Mouse (Mus musculus): ENCODE data around the gene Gimap7. TPM values are rescaled to one million over a fixed set of nuclear protein-coding genes. Genes with fewer than 3 reads are reported as not detected.
A peak's percentile ranks its signal among the peaks of the same experiment; 100 is the strongest.

The Gimap7 gene
- polyA plus RNA-seq, 1 experiment, result 6.3 TPM

- TF ChIP-seq CTCF (IDR thresholded peaks at IDR 0.05; ENCODE audit: borderline replicate concordance, control insufficient read depth, extremely low read depth, insufficient read depth, low read length, poor library complexity) (no peak), POLR2A (IDR thresholded peaks at IDR 0.05; ENCODE audit: control insufficient read depth, extremely low read depth, insufficient read depth, low read length, poor library complexity) (no peak)
- Histone ChIP-seq H3K36me3 (ENCODE audit: control insufficient read depth, insufficient read depth, low read length) (peaks cover 14% of the 10 kb centered on the region), H3K4me3 (ENCODE audit: control insufficient read depth, insufficient read depth, low read length) (no peak overlapping the region), H3K27ac (ENCODE audit: control insufficient read depth, insufficient read depth, low read length) (peak overlapping the region; percentile 99; the same call in 1 of the 2 replicates), H3K27me3 (ENCODE audit: control insufficient read depth, insufficient read depth, low read length) (no peaks in the 10 kb centered on the region), H3K4me1 (replicated peaks; ENCODE audit: control insufficient read depth, insufficient read depth, low read length) (peaks cover 42% of the 10 kb centered on the region)
- 90% methylated on average over 52 of the region's 52 CpGs for WGBS
- no peak for DNase-seq
Observed at GRCm38 (mm10) chr6:48742422-48743351, 24.3 kb downstream of the Gimap7 start.

GRCm38 (mm10) chr6:48745490-48745889 lies 27.1 kb downstream of the Gimap7 start:
- Histone ChIP-seq H3K27me3 (ENCODE audit: control insufficient read depth, insufficient read depth, low read length) (no peaks in the 10 kb centered on the region), H3K4me1 (replicated peaks; ENCODE audit: control insufficient read depth, insufficient read depth, low read length) (peaks cover 43% of the 10 kb centered on the region), H3K27ac (ENCODE audit: control insufficient read depth, insufficient read depth, low read length) (peak overlapping the region; percentile 87), H3K4me3 (ENCODE audit: control insufficient read depth, insufficient read depth, low read length) (peak overlapping the region; percentile 46), H3K36me3 (ENCODE audit: control insufficient read depth, insufficient read depth, low read length) (peaks cover 14% of the 10 kb centered on the region)
- 22% methylated on average over 2 of the region's 2 CpGs for WGBS
- no peak for TF ChIP-seq POLR2A (IDR thresholded peaks at IDR 0.05; ENCODE audit: control insufficient read depth, extremely low read depth, insufficient read depth, low read length, poor library complexity)
- no peak for DNase-seq

GRCm38 (mm10) chr6:48745959-48746889 lies 27.8 kb downstream of the Gimap7 start, which contains the start of gene Gimap5:
TSS of gene Gimap5 (plus strand) at chr6:48746197.
- H3K36me3 ChIP-seq (ENCODE audit: control insufficient read depth, insufficient read depth, low read length), result peaks cover 14% of the 10 kb centered on the region
- TF ChIP-seq POLR2A (IDR thresholded peaks at IDR 0.05; ENCODE audit: control insufficient read depth, extremely low read depth, insufficient read depth, low read length, poor library complexity) (no peak), CTCF (IDR thresholded peaks at IDR 0.05; ENCODE audit: borderline replicate concordance, control insufficient read depth, extremely low read depth, insufficient read depth, low read length, poor library complexity) (no peak)
- no peaks in the 10 kb centered on the region for H3K27me3 ChIP-seq (ENCODE audit: control insufficient read depth, insufficient read depth, low read length)
- H3K4me1 ChIP-seq (replicated peaks; ENCODE audit: control insufficient read depth, insufficient read depth, low read length), result peaks cover 43% of the 10 kb centered on the region
- H3K27ac ChIP-seq (ENCODE audit: control insufficient read depth, insufficient read depth, low read length), result peak within 1 kb of the TSS; percentile 87
- DNase-seq, result peak; percentile 68
- peak within 1 kb of the TSS; percentile 49 for H3K4me3 ChIP-seq (ENCODE audit: control insufficient read depth, insufficient read depth, low read length)
- 10% methylated on average over 16 of the region's 16 CpGs for WGBS

GRCm38 (mm10) chr6:48747091-48747966 lies 28.9 kb downstream of the Gimap7 start:
- TF ChIP-seq CTCF (IDR thresholded peaks at IDR 0.05; ENCODE audit: borderline replicate concordance, control insufficient read depth, extremely low read depth, insufficient read depth, low read length, poor library complexity) (no peak), POLR2A (IDR thresholded peaks at IDR 0.05; ENCODE audit: control insufficient read depth, extremely low read depth, insufficient read depth, low read length, poor library complexity) (no peak)
- H3K27ac ChIP-seq (ENCODE audit: control insufficient read depth, insufficient read depth, low read length), result peak overlapping the region; percentile 78
- peaks cover 8% of the 10 kb centered on the region for H3K36me3 ChIP-seq (ENCODE audit: control insufficient read depth, insufficient read depth, low read length)
- 42% methylated on average over 7 of the region's 7 CpGs for WGBS
- no peaks in the 10 kb centered on the region for H3K27me3 ChIP-seq (ENCODE audit: control insufficient read depth, insufficient read depth, low read length)
- no peak for DNase-seq
- peak overlapping the region; percentile 49 for H3K4me3 ChIP-seq (ENCODE audit: control insufficient read depth, insufficient read depth, low read length)
- peaks cover 32% of the 10 kb centered on the region for H3K4me1 ChIP-seq (replicated peaks; ENCODE audit: control insufficient read depth, insufficient read depth, low read length)

GRCm38 (mm10) chr6:48763567-48764270 lies 45.3 kb downstream of the Gimap7 start:
- H3K4me3 ChIP-seq (ENCODE audit: control insufficient read depth, insufficient read depth, low read length), result no peak overlapping the region
- DNase-seq, result no peak
- no peak overlapping the region for H3K27ac ChIP-seq (ENCODE audit: control insufficient read depth, insufficient read depth, low read length)
- peaks cover 5% of the 10 kb centered on the region for H3K4me1 ChIP-seq (replicated peaks; ENCODE audit: control insufficient read depth, insufficient read depth, low read length)
- TF ChIP-seq CTCF (IDR thresholded peaks at IDR 0.05; ENCODE audit: borderline replicate concordance, control insufficient read depth, extremely low read depth, insufficient read depth, low read length, poor library complexity), result no peak
- H3K27me3 ChIP-seq (ENCODE audit: control insufficient read depth, insufficient read depth, low read length), result no peaks in the 10 kb centered on the region
- WGBS, result 78% methylated on average over 7 of the region's 7 CpGs
- no peaks in the 10 kb centered on the region for H3K36me3 ChIP-seq (ENCODE audit: control insufficient read depth, insufficient read depth, low read length)
